Mouse (Mus musculus): ENCODE data around the gene Kirrel3.

The Kirrel3 gene

GRCm38 (mm10) chr9:35024591-35025496 lies 539.1 kb downstream of the Kirrel3 start:
- DNase-seq (ENCODE audit: low spot score in 2 of 2) = no peak

- no peak for DNase-seq (ENCODE audit: low spot score in 2 of 2)
Measured at GRCm38 (mm10) chr9:35026311-35026710, 540.6 kb downstream of the Kirrel3 start.

- no peak for DNase-seq (ENCODE audit: low spot score in 2 of 2)
Measured at GRCm38 (mm10) chr9:35026897-35027311, 541.2 kb downstream of the Kirrel3 start.

- no peak for DNase-seq (ENCODE audit: low spot score in 2 of 2)
Measured at GRCm38 (mm10) chr9:35027382-35027997, 541.8 kb downstream of the Kirrel3 start.

GRCm38 (mm10) chr9:35030823-35031222 lies 545.1 kb downstream of the Kirrel3 start:
- no peak for DNase-seq (ENCODE audit: low spot score in 2 of 2)

GRCm38 (mm10) chr9:35032457-35032856 lies 546.8 kb downstream of the Kirrel3 start:
- DNase-seq (ENCODE audit: low spot score in 2 of 2) = no peak

GRCm38 (mm10) chr9:35035074-35035473 lies 549.4 kb downstream of the Kirrel3 start:
- no peak for DNase-seq (ENCODE audit: low spot score in 2 of 2)

GRCm38 (mm10) chr9:35038922-35039586 lies 553.4 kb downstream of the Kirrel3 start:
- DNase-seq (ENCODE audit: low spot score in 2 of 2) = peak in 1 of 2 experiments; percentile 47

- no peak for DNase-seq (ENCODE audit: low spot score in 2 of 2)
Measured at GRCm38 (mm10) chr9:35039846-35040245, 554.2 kb downstream of the Kirrel3 start.

GRCm38 (mm10) chr9:35041493-35041892 lies 555.8 kb downstream of the Kirrel3 start:
- no peak for DNase-seq (ENCODE audit: low spot score in 2 of 2)

GRCm38 (mm10) chr9:35043619-35044018 lies 557.9 kb downstream of the Kirrel3 start:
- peak in 1 of 2 experiments; percentile 28 for DNase-seq (ENCODE audit: low spot score in 2 of 2)

- DNase-seq (ENCODE audit: low spot score in 2 of 2) = peak; percentile 56 to 69
Measured at GRCm38 (mm10) chr9:35044458-35044857, 558.8 kb downstream of the Kirrel3 start.

GRCm38 (mm10) chr9:35045031-35045531 lies 559.4 kb downstream of the Kirrel3 start:
- DNase-seq (ENCODE audit: low spot score in 2 of 2) = peak; percentile 67 to 77

- peak; percentile 87 to 91 for DNase-seq (ENCODE audit: low spot score in 2 of 2)
Measured at GRCm38 (mm10) chr9:35045756-35046155, 560.1 kb downstream of the Kirrel3 start.

GRCm38 (mm10) chr9:35048449-35048848 lies 562.8 kb downstream of the Kirrel3 start:
- DNase-seq (ENCODE audit: low spot score in 2 of 2) = peak in 1 of 2 experiments; percentile 16

GRCm38 (mm10) chr9:35049891-35050527 lies 564.3 kb downstream of the Kirrel3 start:
- DNase-seq (ENCODE audit: low spot score in 2 of 2) = peak; percentile 10 to 46

- DNase-seq (ENCODE audit: low spot score in 2 of 2) = peak; percentile 10 to 43
Measured at GRCm38 (mm10) chr9:35050701-35051454, 565.2 kb downstream of the Kirrel3 start.

- DNase-seq (ENCODE audit: low spot score in 2 of 2) = no peak
Measured at GRCm38 (mm10) chr9:35051666-35052065, 566.0 kb downstream of the Kirrel3 start.

GRCm38 (mm10) chr9:35052671-35053070 lies 567.0 kb downstream of the Kirrel3 start:
- peak in 1 of 2 experiments; percentile 35 for DNase-seq (ENCODE audit: low spot score in 2 of 2)

GRCm38 (mm10) chr9:35053081-35053480 lies 567.4 kb downstream of the Kirrel3 start:
- DNase-seq (ENCODE audit: low spot score in 2 of 2) = peak; percentile 14 to 56

GRCm38 (mm10) chr9:35053669-35054068 lies 568.0 kb downstream of the Kirrel3 start:
- peak in 1 of 2 experiments; percentile 28 for DNase-seq (ENCODE audit: low spot score in 2 of 2)
